Mouse (Mus musculus) large intestine, adult 2 months (tissue): ENCODE data around the gene Nwd2. TPM values are rescaled to one million over a fixed set of nuclear protein-coding genes. Genes with fewer than 3 reads are reported as not detected.

Source experiments
- DNase-seq: peaks from one replicate; pipeline ENCODE4 v3.0.0-alpha.2; 2012; ENCODE audit warnings: low read depth, low spot score
- WGBS: fragments of 180-500 bp; shearing (Covaris S2); methylation state at CpG from one replicate; pipeline ENCODE4 v1.1.7; 2018; 5-methylcytosine and 5-hydroxymethylcytosine counted together
- polyA plus RNA-seq: library from polyadenylated mRNA; depleted of rRNA; stranded (reverse); fragments of >200 nt; gene quantifications from 2 replicates; pipeline ENCODE4 v1.2.3, GENCODE M21; 2012

Nwd2 gene
- polyA plus RNA-seq, 1 experiment: not detected

DNA sequence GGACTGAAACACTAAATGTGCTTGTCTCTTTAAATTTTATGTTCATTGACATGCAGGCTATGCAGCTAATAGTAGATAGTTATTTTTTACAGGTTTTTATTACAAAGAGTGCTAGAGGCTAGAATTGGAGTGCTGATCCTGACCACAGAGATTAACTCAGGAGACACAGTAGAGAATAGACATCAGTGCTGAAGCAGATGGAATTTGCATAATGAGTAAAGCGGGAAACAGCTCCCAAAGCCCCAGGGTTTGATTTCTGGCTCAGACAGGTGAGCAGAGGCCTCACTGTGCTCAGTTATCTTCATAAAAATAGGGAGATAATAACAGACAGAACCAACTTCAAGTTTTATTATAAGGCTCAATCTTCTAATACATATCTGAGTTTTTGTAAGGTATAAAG, 99.9 kb downstream of the Nwd2 start:
- 80% methylated on average over 1 of the region's 1 CpGs for WGBS
- no peak for DNase-seq

- DNase-seq: peak; percentile 50
- WGBS: 28% methylated on average over 5 of the region's 5 CpGs
Observed at GRCm38 (mm10) chr5:63755092-63755761, 106.3 kb downstream of the Nwd2 start.

DNA sequence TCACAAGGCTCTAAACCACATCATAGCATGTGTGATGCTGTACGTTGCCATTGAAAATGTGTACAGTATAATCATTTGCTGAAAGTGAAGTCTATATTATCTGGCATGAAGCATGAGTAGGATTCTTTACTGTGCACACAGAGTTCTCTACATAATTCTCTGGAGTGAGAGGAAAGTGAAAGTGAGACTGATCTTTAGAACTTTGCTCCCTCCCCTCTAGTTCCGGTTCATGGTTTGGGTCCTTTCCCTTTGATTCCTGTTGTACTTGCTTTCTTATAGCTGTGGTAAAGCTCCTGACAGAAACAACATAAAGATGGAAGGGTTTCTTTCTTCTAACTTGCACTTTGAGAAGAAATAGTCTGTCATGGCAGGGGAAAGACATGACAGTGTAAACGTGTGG, 107.0 kb downstream of the Nwd2 start:
- WGBS: 62% methylated on average over 3 of the region's 3 CpGs
- DNase-seq: no peak

DNA sequence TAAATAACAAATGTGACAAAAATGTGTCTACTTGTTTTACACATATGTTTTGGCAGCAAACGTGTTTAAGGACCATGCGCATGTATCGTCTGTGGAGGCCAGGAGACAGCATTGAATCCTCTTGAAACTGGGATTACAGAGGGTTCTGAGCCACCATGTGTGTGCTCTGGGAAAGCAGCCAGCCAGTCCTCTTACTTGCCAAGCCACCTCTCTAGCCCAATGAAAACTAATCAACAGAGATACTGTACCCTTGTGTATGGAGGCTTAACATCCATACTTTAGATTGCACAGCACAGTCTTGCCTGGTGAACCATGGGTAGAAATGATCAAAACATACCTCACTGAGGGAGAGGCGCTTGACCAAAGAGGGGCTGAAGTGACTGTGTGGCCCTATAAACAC, 117.0 kb downstream of the Nwd2 start:
- WGBS: 89% methylated on average over 4 of the region's 4 CpGs
- no peak for DNase-seq

GRCm38 (mm10) chr5:63766715-63767114, 117.8 kb downstream of the Nwd2 start:
- peak; percentile 47 for DNase-seq
- WGBS: 39% methylated on average over 6 of the region's 6 CpGs

DNA sequence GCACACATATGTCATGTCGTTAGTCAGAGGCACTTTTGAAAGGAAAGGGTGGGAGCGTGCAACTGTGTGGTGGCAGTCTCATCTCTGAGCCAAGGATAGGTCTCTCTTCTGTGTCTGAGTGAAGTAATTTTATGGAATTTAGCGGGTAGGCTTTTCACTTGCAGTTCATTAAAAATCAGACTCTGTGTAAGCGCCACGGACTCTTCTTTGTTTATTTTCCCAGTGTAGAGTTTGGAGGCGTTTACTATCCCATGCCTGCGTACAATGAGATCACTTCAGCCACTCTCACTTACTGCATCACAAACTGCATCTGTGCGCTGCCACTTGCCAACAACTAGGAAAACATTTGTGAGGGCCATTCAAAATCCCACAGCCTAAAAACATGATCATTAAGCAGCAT, 118.6 kb downstream of the Nwd2 start:
- 58% methylated on average over 8 of the region's 8 CpGs for whole genome bisulfite sequencing
- no peak for DNase-seq

DNA sequence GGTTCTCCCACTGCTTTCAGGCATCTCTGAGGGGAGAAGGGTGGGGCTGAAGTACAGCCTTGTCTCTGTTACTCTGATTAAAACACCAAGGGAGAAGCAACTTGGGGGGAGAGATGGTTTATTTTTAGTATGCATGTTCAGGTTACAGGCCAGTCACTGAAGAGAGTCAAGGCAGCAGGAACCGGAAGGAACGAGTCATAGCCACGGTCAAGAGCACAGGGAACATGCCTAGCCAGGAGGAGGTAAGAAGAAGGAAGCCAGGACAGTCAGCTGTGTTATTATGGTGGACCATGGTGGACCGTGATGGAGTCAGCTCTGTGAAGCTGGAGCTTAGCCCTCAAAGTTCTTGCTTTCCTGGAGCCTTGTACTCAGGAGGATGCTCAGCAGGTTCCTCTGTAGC, 119.3 kb downstream of the Nwd2 start:
- no peak for DNase-seq
- WGBS: 63% methylated on average over 4 of the region's 4 CpGs

GRCm38 (mm10) chr5:63772971-63773370, 124.1 kb downstream of the Nwd2 start:
- 75% methylated on average over 2 of the region's 2 CpGs for WGBS
- no peak for DNase-seq

- WGBS: 45% methylated on average over 1 of the region's 1 CpGs
- no peak for DNase-seq
Observed at GRCm38 (mm10) chr5:63773603-63774002, 124.7 kb downstream of the Nwd2 start.

DNA sequence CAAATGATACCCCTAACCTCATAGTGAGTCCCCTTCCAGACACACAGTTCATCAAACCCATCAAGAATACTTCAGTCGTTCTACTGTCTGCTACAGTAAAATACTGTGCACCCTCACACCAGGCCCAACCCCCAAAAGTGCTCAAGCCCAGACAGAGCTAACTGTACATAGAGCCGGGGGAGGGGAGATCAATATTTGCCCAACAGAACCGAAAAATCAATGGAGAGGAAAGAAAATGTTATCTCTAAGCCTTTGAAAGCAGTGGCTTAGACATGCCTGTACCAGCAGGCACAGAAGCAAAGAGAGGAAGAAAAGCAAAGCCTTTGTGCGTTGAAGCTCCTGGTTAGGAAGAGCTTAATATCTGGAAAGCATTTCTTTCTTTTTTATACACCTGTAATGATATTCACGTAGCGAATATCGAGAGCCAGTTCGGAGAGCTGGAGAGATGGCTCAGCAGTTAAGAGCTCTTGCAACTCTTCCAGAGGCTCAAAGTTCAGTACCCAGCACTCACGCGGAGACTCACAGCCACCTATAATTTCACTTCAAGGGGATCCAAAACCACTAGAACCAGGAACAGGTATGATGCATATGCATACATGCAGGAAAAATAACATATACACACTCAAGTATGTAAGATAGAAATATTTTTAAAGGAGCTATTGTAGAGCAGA, 139.4 kb downstream of the Nwd2 start:
- 78% methylated on average over 10 of the region's 10 CpGs for WGBS
- no peak for DNase-seq

GRCm38 (mm10) chr5:63811819-63812508, 163.1 kb downstream of the Nwd2 start, which contains the start of gene 0610040J01Rik:
0610040J01Rik (plus strand) TSS chr5:63812363.
- WGBS: 1% methylated on average over 42 of the region's 42 CpGs
- DNase-seq: no peak

GRCm38 (mm10) chr5:63812509-63812865, 163.6 kb downstream of the Nwd2 start:
- WGBS: 1% methylated on average over 26 of the region's 26 CpGs

GRCm38 (mm10) chr5:63816643-63817042, 167.7 kb downstream of the Nwd2 start:
- WGBS: 40% methylated on average over 7 of the region's 7 CpGs
- DNase-seq: no peak

More at GRCm38 (mm10) chr5:63812509-63812865, 163.6 kb downstream of the Nwd2 start:
- DNase-seq: no peak

- no peak for DNase-seq
Observed at GRCm38 (mm10) chr5:63817270-63817669, 168.4 kb downstream of the Nwd2 start.

GRCm38 (mm10) chr5:63818975-63819374, 170.1 kb downstream of the Nwd2 start:
- no peak for DNase-seq
- 9% methylated on average over 4 of the region's 4 CpGs for WGBS

More at GRCm38 (mm10) chr5:63817270-63817669, 168.4 kb downstream of the Nwd2 start:
- WGBS: 31% methylated on average over 5 of the region's 5 CpGs

DNA sequence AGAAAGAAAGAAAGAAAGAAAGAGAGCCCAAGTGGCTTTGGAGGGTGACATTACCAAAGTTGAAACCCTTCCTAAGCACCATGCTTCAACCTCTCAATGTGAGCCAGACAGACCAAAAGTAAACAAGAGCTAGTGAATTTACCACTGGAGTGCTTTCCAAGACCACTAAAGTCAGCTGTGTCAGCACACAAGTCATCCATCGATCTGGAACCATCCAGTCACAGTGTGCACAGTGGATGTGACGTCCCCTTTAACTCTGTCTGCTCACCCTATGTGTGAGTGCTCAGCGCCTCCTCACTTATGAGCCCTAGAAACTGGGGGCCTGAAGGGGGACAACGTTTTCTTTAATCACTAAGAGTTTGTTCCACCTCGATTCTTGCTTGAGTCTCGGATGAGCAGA, 170.6 kb downstream of the Nwd2 start:
- 45% methylated on average over 6 of the region's 6 CpGs for WGBS

GRCm38 (mm10) chr5:63821176-63821575, 172.3 kb downstream of the Nwd2 start:
- 38% methylated on average over 5 of the region's 5 CpGs for WGBS
- DNase-seq: no peak

More for the DNA sequence above, 170.6 kb downstream of the Nwd2 start:
- DNase-seq: no peak

DNA sequence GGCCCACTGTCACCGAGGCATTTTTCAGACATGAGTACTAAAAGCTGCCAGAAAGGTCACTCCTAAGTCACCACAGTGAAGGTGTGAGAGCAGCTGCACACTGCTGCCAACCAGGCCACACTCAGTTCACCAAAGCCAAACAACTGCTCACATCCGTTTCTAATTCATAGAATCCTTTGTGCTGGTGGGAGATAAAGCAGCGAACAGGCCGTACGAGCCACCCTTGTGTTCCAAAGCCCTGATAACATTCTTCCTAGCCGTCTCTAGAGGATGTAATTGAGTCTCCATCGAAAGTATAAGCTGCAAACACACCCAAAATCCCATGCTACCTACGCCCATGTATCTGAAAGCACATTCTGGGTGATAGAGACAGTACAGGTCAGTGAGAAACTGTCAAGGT, 173.0 kb downstream of the Nwd2 start:
- DNase-seq: no peak
- WGBS: 45% methylated on average over 8 of the region's 8 CpGs

DNA sequence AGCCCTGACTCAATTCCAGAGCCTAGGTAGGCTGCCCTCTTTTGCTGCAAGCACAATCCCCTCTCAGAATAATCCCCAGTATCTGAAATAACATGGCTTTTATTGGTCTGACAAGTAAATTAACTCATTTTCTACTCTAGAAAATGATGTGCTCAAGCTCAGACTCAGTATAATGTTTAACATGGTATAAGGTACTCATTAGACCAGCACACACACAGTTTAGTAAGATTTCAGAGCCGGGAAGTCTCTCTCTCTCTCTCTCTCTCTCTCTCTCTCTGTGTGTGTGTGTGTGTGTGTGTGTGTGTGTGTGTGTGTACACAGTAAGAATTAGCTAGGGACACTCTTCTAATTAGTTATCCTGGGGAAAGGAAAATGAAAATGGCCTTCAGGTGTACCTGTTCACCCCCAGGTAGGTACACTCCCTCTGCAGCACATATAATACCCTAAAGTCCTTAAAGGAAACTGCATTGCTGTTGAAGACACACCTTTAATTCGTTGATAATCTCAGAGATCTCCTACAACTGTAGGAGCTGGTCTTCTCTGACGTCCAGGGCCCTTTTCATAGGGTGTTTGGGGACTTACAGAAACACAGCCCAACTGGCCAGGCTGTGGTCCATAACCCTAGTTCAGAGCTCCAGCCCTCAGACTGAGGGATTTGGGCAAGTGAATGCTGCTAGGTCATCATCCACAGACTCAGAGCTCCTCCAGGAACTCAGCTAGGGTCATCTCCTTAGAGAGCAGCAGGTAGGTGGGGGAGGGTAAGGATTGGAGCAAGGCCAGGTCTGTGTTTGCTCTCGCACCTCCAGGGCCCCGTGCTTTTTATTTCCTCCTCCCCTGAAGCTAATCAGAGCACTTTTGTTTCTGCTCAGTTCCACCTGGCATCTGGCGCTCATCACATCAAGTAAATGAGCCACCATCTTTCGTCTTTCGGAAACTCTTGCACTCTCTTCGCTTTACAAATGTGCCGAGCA, 174.7 kb downstream of the Nwd2 start:
- no peak for DNase-seq
- WGBS: 31% methylated on average over 10 of the region's 10 CpGs
